Mouse (Mus musculus): ENCODE measurements around the gene Zbtb3. TPM values are rescaled to one million over a fixed set of nuclear protein-coding genes. Genes with fewer than 3 reads are reported as not detected.

Zbtb3 gene
- polyA plus RNA-seq, 1 experiment from 2014 or later, result 8.6 TPM

GRCm38 (mm10) chr19:8850402-8850901 is 48.1 kb downstream of the Zbtb3 start, which contains the start of gene Lrrn4cl:
Lrrn4cl (plus strand) TSS chr19:8850768.
- no peak for ATAC-seq (ENCODE audit: low read depth)
- 38% methylated on average over 7 of the region's 7 CpGs for WGBS
- H3K27ac ChIP-seq (replicated peaks), result no peak within 1 kb of the TSS
- H3K4me1 ChIP-seq (replicated peaks), result no peaks in the 10 kb centered on the region
- peaks cover 40% of the 10 kb centered on the region for H3K36me3 ChIP-seq
- no peaks in the 10 kb centered on the region for H3K27me3 ChIP-seq
- H3K9ac ChIP-seq, result 0 out of 2 replicates have a peak within 1 kb of the TSS, but pooled peaks have one; percentile 43
- H3K9me3 ChIP-seq, result no peaks in the 10 kb centered on the region
- no peak within 1 kb of the TSS for H3K4me2 ChIP-seq
- no peak within 1 kb of the TSS for H3K4me3 ChIP-seq

- Histone ChIP-seq H3K9me3 (no peaks in the 10 kb centered on the region), H3K27me3 (no peaks in the 10 kb centered on the region; the same call in 1 of the 2 replicates), H3K36me3 (peaks cover 28% of the 10 kb centered on the region), H3K27ac (replicated peaks) (no peak overlapping the region), H3K9ac (no peak overlapping the region), H3K4me1 (replicated peaks) (no peaks in the 10 kb centered on the region), H3K4me2 (no peak overlapping the region), H3K4me3 (no peak overlapping the region)
- WGBS, result 52% methylated on average over 7 of the region's 7 CpGs
- ATAC-seq (ENCODE audit: low read depth), result no peak
Measured at GRCm38 (mm10) chr19:8851639-8852038, 49.3 kb downstream of the Zbtb3 start.

- Histone ChIP-seq H3K4me2 (no peak overlapping the region), H3K4me1 (replicated peaks) (no peaks in the 10 kb centered on the region), H3K4me3 (no peak overlapping the region), H3K36me3 (peaks cover 20% of the 10 kb centered on the region), H3K9ac (no peak overlapping the region), H3K27ac (replicated peaks) (no peak overlapping the region), H3K9me3 (no peaks in the 10 kb centered on the region), H3K27me3 (no peaks in the 10 kb centered on the region; the same call in 1 of the 2 replicates)
- 57% methylated on average over 10 of the region's 10 CpGs for WGBS
- ATAC-seq (ENCODE audit: low read depth), result no peak
Measured at GRCm38 (mm10) chr19:8852236-8852928, 50.0 kb downstream of the Zbtb3 start.

- no peak overlapping the region for H3K4me3 ChIP-seq
- H3K9ac ChIP-seq, result no peak overlapping the region
- H3K27me3 ChIP-seq, result no peaks in the 10 kb centered on the region; the same call in 1 of the 2 replicates
- no peaks in the 10 kb centered on the region for H3K4me1 ChIP-seq (replicated peaks)
- H3K27ac ChIP-seq (replicated peaks), result no peak overlapping the region
- no peak for ATAC-seq (ENCODE audit: low read depth)
- 83% methylated on average over 3 of the region's 3 CpGs for WGBS
- H3K9me3 ChIP-seq, result no peaks in the 10 kb centered on the region
- H3K4me2 ChIP-seq, result no peak overlapping the region
- H3K36me3 ChIP-seq, result peaks cover 13% of the 10 kb centered on the region
Measured at GRCm38 (mm10) chr19:8853117-8853516, 50.8 kb downstream of the Zbtb3 start.

Other genes starting within 250 kb of the Zbtb3 start
- gene Slc22a8, start 211.3 kb upstream of the Zbtb3 start, polyA plus RNA-seq (2015; fragmentation: Nextera tagmentation; extraction: Ambion mirVana), result 3.4 and 3.8 TPM in 2 replicates
- 2.0 and 2.1 TPM in 2 replicates for gene Slc22a6, start 184.5 kb upstream of the Zbtb3 start, polyA plus RNA-seq (2015; fragmentation: Nextera tagmentation; extraction: Ambion mirVana)
- gene Chrm1, start 138.8 kb upstream of the Zbtb3 start, polyA plus RNA-seq (2015; fragmentation: Nextera tagmentation; extraction: Ambion mirVana), result 0.18 and 0.32 TPM in 2 replicates
- 149 and 155 TPM in 2 replicates for gene Slc3a2, start 79.2 kb upstream of the Zbtb3 start, polyA plus RNA-seq (2015; fragmentation: Nextera tagmentation; extraction: Ambion mirVana)
- 84.4 and 87.8 TPM in 2 replicates for gene Wdr74, start 66.7 kb upstream of the Zbtb3 start, polyA plus RNA-seq (2015; fragmentation: Nextera tagmentation; extraction: Ambion mirVana)
- 1.6 and 2.4 TPM in 2 replicates for gene 1700092M07Rik, start 61.8 kb upstream of the Zbtb3 start, polyA plus RNA-seq (2015; fragmentation: Nextera tagmentation; extraction: Ambion mirVana)
- gene Stx5a, start 61.1 kb upstream of the Zbtb3 start, polyA plus RNA-seq (2015; fragmentation: Nextera tagmentation; extraction: Ambion mirVana), result 124 and 127 TPM in 2 replicates
- 161 and 192 TPM in 2 replicates for gene Nxf1, start 45.5 kb upstream of the Zbtb3 start, polyA plus RNA-seq (2015; fragmentation: Nextera tagmentation; extraction: Ambion mirVana)
- gene Tmem223, start 31.6 kb upstream of the Zbtb3 start, polyA plus RNA-seq (2015; fragmentation: Nextera tagmentation; extraction: Ambion mirVana), result 219 and 253 TPM in 2 replicates
- 39.3 and 41.9 TPM in 2 replicates for gene Tmem179b, start 28.1 kb upstream of the Zbtb3 start, polyA plus RNA-seq (2015; fragmentation: Nextera tagmentation; extraction: Ambion mirVana)
- 22.9 and 25.9 TPM in 2 replicates for gene Taf6l, start 16.1 kb upstream of the Zbtb3 start, polyA plus RNA-seq (2015; fragmentation: Nextera tagmentation; extraction: Ambion mirVana)
- gene Polr2g, start 4.0 kb upstream of the Zbtb3 start, polyA plus RNA-seq (2015; fragmentation: Nextera tagmentation; extraction: Ambion mirVana), result 167 and 168 TPM in 2 replicates
- 47.6 and 59.0 TPM in 2 replicates for gene Ttc9c, start 16.8 kb downstream of the Zbtb3 start, polyA plus RNA-seq (2015; fragmentation: Nextera tagmentation; extraction: Ambion mirVana)
- gene Hnrnpul2, start 17.5 kb downstream of the Zbtb3 start, polyA plus RNA-seq (2015; fragmentation: Nextera tagmentation; extraction: Ambion mirVana), result 5.3 and 6.0 TPM in 2 replicates
- not detected in 2 replicates for gene AC129217.1, start 27.2 kb downstream of the Zbtb3 start, polyA plus RNA-seq (2015; fragmentation: Nextera tagmentation; extraction: Ambion mirVana)
- gene Bscl2, start 34.9 kb downstream of the Zbtb3 start, polyA plus RNA-seq (2015; fragmentation: Nextera tagmentation; extraction: Ambion mirVana), result 82.5 and 84.2 TPM in 2 replicates
- 335 and 393 TPM in 2 replicates for gene Gng3, start 36.6 kb downstream of the Zbtb3 start, polyA plus RNA-seq (2015; fragmentation: Nextera tagmentation; extraction: Ambion mirVana)
- 0.96 and 1.4 TPM in 2 replicates for gene Lrrn4cl, start 48.2 kb downstream of the Zbtb3 start, polyA plus RNA-seq (2015; fragmentation: Nextera tagmentation; extraction: Ambion mirVana)
- 166 and 171 TPM in 2 replicates for gene Ubxn1, start 68.9 kb downstream of the Zbtb3 start, polyA plus RNA-seq (2015; fragmentation: Nextera tagmentation; extraction: Ambion mirVana)
- 69.0 and 73.5 TPM in 2 replicates for gene Uqcc3, start 78.4 kb downstream of the Zbtb3 start, polyA plus RNA-seq (2015; fragmentation: Nextera tagmentation; extraction: Ambion mirVana)
- gene Lbhd1, start 81.2 kb downstream of the Zbtb3 start, polyA plus RNA-seq (2015; fragmentation: Nextera tagmentation; extraction: Ambion mirVana), result 41.1 and 56.4 TPM in 2 replicates
- not detected in 2 replicates for gene Gm49403, start 81.4 kb downstream of the Zbtb3 start, polyA plus RNA-seq (2015; fragmentation: Nextera tagmentation; extraction: Ambion mirVana)
- gene 1810009A15Rik, start 86.3 kb downstream of the Zbtb3 start, polyA plus RNA-seq (2015; fragmentation: Nextera tagmentation; extraction: Ambion mirVana), result 55.6 and 58.8 TPM in 2 replicates
- 0.27 TPM in 1 of 2 replicates, not detected in the other for gene Gm49416, start 86.4 kb downstream of the Zbtb3 start, polyA plus RNA-seq (2015; fragmentation: Nextera tagmentation; extraction: Ambion mirVana)
- 31.7 and 36.2 TPM in 2 replicates for gene Ints5, start 90.5 kb downstream of the Zbtb3 start, polyA plus RNA-seq (2015; fragmentation: Nextera tagmentation; extraction: Ambion mirVana)
- gene Ganab, start 95.5 kb downstream of the Zbtb3 start, polyA plus RNA-seq (2015; fragmentation: Nextera tagmentation; extraction: Ambion mirVana), result 89.4 and 101 TPM in 2 replicates
- 86.9 and 88.7 TPM in 2 replicates for gene B3gat3, start 117.8 kb downstream of the Zbtb3 start, polyA plus RNA-seq (2015; fragmentation: Nextera tagmentation; extraction: Ambion mirVana)
- gene Rom1, start 126.8 kb downstream of the Zbtb3 start, polyA plus RNA-seq (2015; fragmentation: Nextera tagmentation; extraction: Ambion mirVana), result 1.6 and 2.8 TPM in 2 replicates
- gene Eml3, start 127.0 kb downstream of the Zbtb3 start, polyA plus RNA-seq (2015; fragmentation: Nextera tagmentation; extraction: Ambion mirVana), result 11.8 and 12.2 TPM in 2 replicates
- 126 and 141 TPM in 2 replicates for gene Mta2, start 139.3 kb downstream of the Zbtb3 start, polyA plus RNA-seq (2015; fragmentation: Nextera tagmentation; extraction: Ambion mirVana)
- gene Tut1, start 151.3 kb downstream of the Zbtb3 start, polyA plus RNA-seq (2015; fragmentation: Nextera tagmentation; extraction: Ambion mirVana), result 29.2 and 30.1 TPM in 2 replicates
- gene Eef1g, start 164.5 kb downstream of the Zbtb3 start, polyA plus RNA-seq (2015; fragmentation: Nextera tagmentation; extraction: Ambion mirVana), result 323 and 328 TPM in 2 replicates
- gene Ahnak, start 186.7 kb downstream of the Zbtb3 start, polyA plus RNA-seq (2015; fragmentation: Nextera tagmentation; extraction: Ambion mirVana), result 4.8 and 4.9 TPM in 2 replicates